Mouse (Mus musculus): Measurements from ENCODE around the gene Shq1. TPM values are rescaled to one million over a fixed set of nuclear protein-coding genes. Genes with fewer than 3 reads are reported as not detected.

Gene Shq1
- total RNA-seq, 2 experiments from 2014 or later: 11.4 to 11.8 TPM

GRCm38 (mm10) chr6:100670370-100670841, 551 bp downstream of the Shq1 start:
- DNase-seq (ENCODE audit: low spot score in 2 of 2): peak; percentile 26 to 30

DNA sequence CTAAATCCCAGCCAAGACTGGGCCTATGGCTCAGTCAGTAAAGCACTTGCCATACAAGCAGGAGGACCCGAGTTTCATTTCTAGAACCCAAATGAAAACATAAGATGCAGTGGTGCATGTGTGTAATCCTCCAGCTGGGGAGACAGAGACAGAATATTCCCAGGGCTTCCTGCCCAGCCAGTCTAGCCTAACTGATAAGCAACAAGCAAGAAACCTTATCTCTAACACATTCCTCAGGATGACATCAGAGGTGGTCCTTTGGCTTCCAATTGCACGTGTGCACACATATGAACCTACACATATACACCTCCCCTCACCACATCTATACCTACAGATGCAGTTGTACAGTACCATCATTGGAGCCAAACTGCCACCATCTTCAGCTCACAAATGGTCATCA, 2.1 kb downstream of the Shq1 start:
- no peak for DNase-seq (ENCODE audit: low spot score in 2 of 2)

GRCm38 (mm10) chr6:100667644-100668043, 3.3 kb downstream of the Shq1 start:
- DNase-seq (ENCODE audit: low spot score in 2 of 2): no peak

DNA sequence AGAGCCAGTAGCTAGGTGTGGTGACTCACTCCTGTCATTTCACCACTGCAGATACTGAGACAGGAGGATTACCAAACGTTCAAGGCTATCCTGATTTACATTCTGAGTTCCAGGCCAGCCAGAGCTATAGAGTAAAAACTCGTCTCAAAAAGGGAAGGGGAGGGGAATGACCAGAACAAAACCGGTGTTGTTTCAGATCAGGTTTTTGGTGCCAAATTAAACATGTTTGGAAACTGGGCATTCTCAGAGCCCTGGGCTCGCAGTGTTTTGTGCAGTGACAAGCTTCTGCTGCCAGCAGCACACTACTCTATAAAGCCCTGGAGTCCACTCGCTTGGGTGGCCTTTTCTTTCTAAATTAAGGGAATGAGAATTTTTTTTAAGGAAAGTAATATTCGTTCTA, 8.7 kb downstream of the Shq1 start:
- DNase-seq (ENCODE audit: low spot score in 2 of 2): no peak

- DNase-seq (ENCODE audit: low spot score in 2 of 2): peak in 1 of 2 experiments; percentile 8
Measured at GRCm38 (mm10) chr6:100660395-100660794, 10.6 kb downstream of the Shq1 start.

- DNase-seq (ENCODE audit: low spot score in 2 of 2): no peak
Measured at GRCm38 (mm10) chr6:100652535-100652934, 18.4 kb downstream of the Shq1 start.

DNA sequence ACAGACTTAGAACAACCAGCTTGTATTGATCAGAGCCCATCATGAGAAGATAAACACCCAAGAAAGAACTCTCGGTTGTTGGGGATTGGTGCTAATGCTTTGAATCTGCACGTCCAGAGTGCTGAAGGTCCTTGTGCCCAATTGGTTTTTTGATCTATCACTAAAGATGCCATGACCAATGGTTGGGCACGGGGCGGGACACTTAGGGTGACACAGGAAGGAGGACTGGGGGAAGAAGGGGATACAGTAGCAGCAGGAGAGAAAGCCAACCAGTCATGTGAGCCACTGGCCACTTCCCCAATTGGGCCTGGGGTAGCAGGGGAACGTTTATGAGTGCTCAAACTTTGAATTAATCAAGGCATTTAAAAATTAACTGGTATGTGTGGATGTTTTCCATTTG, 23.8 kb downstream of the Shq1 start:
- no peak for DNase-seq (ENCODE audit: low spot score in 2 of 2)

DNA sequence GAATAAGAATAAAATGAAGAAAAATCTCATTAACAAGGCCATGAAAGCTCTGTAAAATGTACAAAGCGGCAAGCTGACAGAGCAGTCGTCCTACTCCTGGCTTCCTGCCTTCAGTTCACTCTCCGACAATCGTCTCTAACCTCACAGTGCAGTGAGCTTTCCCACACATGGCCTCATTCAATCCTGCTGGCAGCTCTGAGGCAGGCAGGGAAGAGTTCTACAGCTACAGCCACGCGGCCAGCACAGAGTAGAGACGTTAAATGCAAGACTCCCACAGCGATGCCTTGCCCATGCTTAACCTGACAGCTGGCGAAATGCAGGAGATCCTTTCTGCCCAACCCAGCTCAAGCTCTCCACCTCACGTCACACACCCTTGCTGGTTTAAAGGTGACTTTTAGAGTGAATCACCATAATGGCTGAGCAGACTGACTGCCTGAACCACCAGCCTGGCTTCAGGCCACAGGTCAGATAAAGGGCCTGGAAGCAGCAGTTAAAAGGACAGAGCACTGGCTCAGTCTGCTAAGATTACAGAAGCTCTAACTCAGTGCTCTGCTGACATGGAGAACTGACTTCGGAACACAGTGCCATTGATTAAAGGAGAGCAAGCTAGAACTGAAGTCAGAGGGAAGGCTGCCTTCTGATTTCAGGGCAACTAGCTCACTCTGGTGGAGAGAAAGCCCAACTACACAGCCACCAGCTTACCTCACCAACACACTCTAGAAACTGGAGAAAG, 25.3 kb downstream of the Shq1 start:
- DNase-seq (ENCODE audit: low spot score in 2 of 2): peak in 1 of 2 experiments; percentile 8

DNA sequence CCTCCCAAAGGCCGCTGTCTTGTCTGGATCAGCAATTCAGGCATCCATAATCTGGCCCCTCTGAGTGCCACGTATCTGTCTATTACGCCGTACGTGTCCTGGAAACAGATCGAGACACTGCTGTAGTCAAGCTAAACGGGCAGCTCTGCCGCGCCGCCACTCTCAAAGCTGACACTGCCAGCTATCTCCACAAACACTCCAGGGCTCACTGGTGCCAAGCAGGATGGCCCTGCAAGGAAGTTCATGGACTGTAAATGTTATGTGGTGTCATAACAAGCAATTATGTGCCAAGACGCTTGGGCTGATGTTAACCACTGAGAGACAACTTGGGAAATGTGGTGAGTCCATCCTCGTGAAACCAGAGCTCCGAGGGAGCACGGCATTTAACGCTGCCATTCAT, 26.3 kb downstream of the Shq1 start:
- no peak for DNase-seq (ENCODE audit: low spot score in 2 of 2)

DNA sequence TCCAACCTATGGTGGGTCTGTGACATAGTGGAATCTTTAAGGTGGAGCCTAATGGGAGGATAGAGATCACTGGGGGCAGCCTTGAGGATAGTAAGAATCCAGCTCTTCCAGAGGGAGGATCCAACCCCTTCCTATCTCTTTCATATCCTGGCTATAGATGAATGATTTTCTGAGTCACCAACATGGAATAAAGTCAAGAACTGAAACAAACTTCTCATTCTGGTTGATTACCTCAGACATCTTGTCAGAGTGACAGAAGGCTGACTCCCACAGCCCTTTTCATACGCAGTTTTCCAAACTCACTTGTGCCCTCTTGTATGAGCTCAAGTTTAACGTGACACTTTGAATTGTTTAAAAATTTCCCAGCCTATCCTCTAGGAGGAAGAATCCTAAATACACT, 28.2 kb downstream of the Shq1 start:
- DNase-seq (ENCODE audit: low spot score in 2 of 2): no peak

- no peak for DNase-seq (ENCODE audit: low spot score in 2 of 2)
Measured at GRCm38 (mm10) chr6:100640591-100640990, 30.4 kb downstream of the Shq1 start.

GRCm38 (mm10) chr6:100629086-100629485, 41.9 kb downstream of the Shq1 start:
- DNase-seq (ENCODE audit: low spot score in 2 of 2): no peak

DNA sequence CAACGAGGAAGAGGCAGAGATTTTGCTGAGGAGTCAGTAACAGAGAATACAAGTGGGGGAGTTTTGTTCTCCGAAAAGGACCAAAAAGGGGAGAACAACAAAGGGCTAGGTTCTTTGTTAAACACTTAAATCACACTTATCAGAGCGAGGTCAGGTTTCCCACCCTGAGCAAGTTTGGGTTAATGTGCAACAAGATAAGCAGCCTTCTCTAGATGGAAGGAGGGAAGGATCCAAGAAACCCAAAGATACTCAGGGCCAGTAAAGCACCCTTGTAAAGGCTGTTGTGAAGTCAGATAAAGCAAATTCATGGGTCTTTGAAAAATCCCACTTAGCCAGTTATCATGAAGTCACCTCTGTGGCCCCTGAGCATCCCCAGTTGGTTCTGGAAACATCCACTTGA, 42.7 kb downstream of the Shq1 start:
- no peak for DNase-seq (ENCODE audit: low spot score in 2 of 2)

DNA sequence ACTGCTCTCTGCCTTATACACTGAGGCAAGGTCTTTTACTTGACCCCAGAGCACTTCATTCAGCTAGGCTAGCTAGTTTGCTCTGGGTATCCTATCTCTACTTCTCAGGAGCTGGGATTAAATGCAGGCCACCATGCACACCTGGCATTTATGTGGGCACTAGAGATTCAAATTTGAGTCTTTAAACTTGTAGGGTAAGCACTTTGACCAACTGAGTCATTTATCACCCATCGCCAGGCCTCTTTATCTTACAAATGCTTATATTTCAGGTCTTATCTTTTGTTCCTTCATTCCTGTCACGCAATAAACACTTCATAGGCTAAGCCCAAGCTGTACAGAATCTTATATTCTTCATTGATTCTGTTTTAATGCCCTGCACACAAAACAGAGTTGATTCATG, 47.0 kb downstream of the Shq1 start:
- DNase-seq (ENCODE audit: low spot score in 2 of 2): no peak

GRCm38 (mm10) chr6:100622861-100623507, 48.0 kb downstream of the Shq1 start:
- no peak for DNase-seq (ENCODE audit: low spot score in 2 of 2)

- no peak for DNase-seq (ENCODE audit: low spot score in 2 of 2)
Measured at GRCm38 (mm10) chr6:100620411-100620810, 50.5 kb downstream of the Shq1 start.

- no peak for DNase-seq (ENCODE audit: low spot score in 2 of 2)
Measured at GRCm38 (mm10) chr6:100619309-100619708, 51.6 kb downstream of the Shq1 start.

GRCm38 (mm10) chr6:100616133-100616532, 54.8 kb downstream of the Shq1 start:
- DNase-seq (ENCODE audit: low spot score in 2 of 2): no peak

DNA sequence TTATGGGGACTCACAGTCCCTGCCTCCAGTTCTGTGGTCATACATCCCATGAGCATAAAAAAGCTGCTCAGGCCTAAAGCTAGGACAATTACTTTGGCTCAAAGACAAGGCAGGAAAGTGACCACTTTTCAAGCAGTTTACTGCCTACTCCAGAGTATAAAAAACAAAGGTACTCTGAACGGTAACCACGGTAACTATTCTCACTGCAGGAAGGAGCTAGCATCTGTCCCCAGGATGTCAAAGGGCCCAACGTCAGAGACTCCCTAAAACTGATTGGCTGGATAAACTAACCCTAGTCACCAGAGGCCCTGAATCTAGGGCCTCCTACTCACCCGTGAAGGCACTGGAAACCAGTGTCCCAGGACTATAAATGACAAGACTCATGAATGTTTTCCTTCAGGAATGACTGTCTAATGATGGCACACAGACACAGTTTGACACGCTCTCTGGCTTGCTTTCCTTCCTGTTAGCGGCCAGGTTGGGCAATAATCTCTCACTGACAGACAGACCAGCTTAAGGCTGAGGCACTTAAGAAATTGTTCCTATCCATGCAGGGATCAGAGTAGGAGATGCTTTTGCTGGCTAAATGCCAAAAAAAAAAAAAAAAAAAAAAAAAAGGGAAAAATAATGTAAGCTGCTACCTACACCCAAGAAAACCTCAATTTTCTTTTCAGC, 57.2 kb downstream of the Shq1 start:
- no peak for DNase-seq (ENCODE audit: low spot score in 2 of 2)

DNA sequence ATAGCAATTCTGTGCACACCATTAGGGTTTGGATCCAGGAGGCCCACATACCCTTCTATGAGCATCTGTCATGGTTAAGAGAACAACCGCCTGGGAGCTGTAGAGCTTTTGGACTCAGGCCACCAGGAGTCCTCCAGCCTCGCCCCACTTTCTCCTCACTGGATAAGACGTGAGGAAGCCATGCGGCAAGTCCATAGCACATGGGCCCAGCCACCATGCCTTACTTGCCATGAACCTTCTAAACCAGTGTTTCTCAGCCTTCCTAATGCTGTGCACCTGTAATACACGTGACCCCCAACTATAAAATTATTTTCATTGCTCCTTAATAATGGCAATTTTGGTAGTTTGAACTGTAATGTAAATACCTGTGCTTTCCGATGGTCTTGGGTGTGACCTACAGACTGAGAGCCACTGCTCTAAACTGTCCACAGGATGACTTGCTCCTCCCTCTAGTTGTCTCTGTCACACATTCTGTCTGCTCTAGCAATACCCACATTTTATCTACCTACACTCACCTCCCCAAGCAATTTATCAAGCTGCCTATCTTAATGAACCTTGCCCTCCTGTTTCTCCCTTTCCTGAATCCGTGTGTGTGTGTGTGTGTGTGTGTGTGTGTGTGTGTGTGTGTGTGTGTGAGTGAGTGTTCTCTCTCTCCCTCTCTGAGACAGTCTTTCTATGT, 59.9 kb downstream of the Shq1 start:
- DNase-seq (ENCODE audit: low spot score in 2 of 2): no peak

GRCm38 (mm10) chr6:100610182-100610581, 60.8 kb downstream of the Shq1 start:
- DNase-seq (ENCODE audit: low spot score in 2 of 2): no peak

- no peak for DNase-seq (ENCODE audit: low spot score in 2 of 2)
Measured at GRCm38 (mm10) chr6:100609256-100609655, 61.7 kb downstream of the Shq1 start.

Measured in adrenal gland, postnatal 4 days (tissue).